Mouse (Mus musculus) testis, adult 2 months (tissue): ENCODE results near the gene Trp53i13.

Experiments
- CTCF ChIP-seq: fragments of 200-500 bp; IDR thresholded peaks from 2 replicates; pipeline ENCODE4 v1.5.1; 2012; ENCODE audit warnings: low read depth, mild to moderate bottlenecking, inconsistent platforms, low read length, moderate library complexity; ENCODE audit not compliant: control insufficient read depth, insufficient read depth, insufficient replicate concordance
- POLR2A ChIP-seq: fragments of 200-500 bp; IDR thresholded peaks from 2 replicates; pipeline ENCODE4 v1.6.1; 2012; ENCODE audit warnings: low read depth, mild to moderate bottlenecking, inconsistent platforms, low read length, moderate library complexity; ENCODE audit not compliant: control insufficient read depth

DNA sequence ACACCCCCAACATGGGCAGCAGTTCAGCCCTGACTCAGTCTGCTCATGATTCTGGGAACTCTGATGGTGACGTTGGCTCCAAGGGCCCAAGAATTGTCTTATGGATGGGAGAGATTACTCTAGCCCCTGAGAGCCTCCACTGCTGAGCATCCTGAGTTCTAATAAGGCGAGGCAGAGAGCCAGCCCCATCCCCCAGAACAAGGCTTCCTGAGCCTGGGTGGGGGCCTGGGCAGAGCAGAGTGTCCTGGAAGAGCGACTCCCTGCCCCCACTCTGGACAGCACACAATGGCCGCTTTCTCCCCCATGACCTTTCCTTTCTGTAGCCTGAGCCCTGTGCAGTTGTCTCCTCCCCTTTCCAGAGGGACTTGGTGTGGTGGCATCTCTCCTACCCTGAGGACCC, 17.9 kb downstream of the Trp53i13 start:
- TF ChIP-seq CTCF (no peak), POLR2A (no peak; the same call in 1 of the 2 replicates)
